Mouse (Mus musculus): ENCODE measurements around the gene Chd9.

- no peak for TF ChIP-seq CTCF (IDR thresholded peaks at IDR 0.05; ENCODE audit: low read depth, low read length)
- TF ChIP-seq POLR2A (IDR thresholded peaks at IDR 0.05; ENCODE audit: borderline replicate concordance, low read depth, low read length) = no peak
Observed at GRCm38 (mm10) chr8:90837440-90837839, 9.3 kb downstream of the Chd9 start.
